Mouse (Mus musculus) urinary bladder, adult 2 months (tissue): ENCODE data around the gene Ptprq. TPM values are rescaled to one million over a fixed set of nuclear protein-coding genes. Genes with fewer than 3 reads are reported as not detected.

ENCODE experiments used
- DNase-seq: peaks from one replicate; pipeline ENCODE4 v3.0.0; 2022; ENCODE audit warnings: low spot score
- polyA plus RNA-seq: library from polyadenylated mRNA; depleted of rRNA; stranded (reverse); fragments of >200 nt; gene quantifications from 2 replicates; pipeline ENCODE4 v1.2.3, GENCODE M21; 2012

Ptprq gene
- polyA plus RNA-seq, 1 experiment, result 0.22 TPM

GRCm38 (mm10) chr10:107628104-107628503, 91.7 kb downstream of the Ptprq start:
- DNase-seq, result no peak

- DNase-seq, result no peak
Measured at GRCm38 (mm10) chr10:107626648-107627047, 93.2 kb downstream of the Ptprq start.

- DNase-seq, result no peak
Measured at GRCm38 (mm10) chr10:107624211-107624610, 95.6 kb downstream of the Ptprq start.

DNA sequence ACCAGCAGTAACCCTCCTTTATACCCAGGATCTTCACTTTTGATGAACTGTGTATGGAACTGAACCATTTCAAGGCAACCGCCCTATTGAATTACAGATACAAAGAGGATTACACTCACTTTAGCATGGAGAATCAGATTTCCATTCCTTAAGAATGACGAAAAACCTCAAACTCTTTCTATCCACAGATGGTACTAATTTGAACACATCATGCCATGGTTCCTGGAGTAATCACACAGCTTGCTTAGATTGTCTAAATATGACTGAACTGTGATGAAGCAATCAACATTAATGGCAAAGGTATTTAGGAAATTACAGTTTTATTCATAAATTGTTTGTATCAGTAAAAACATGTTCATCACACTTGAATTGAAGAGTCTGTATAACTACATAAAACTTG, 104.4 kb downstream of the Ptprq start:
- no peak for DNase-seq

GRCm38 (mm10) chr10:107601371-107601770, 118.5 kb downstream of the Ptprq start:
- DNase-seq, result no peak

DNA sequence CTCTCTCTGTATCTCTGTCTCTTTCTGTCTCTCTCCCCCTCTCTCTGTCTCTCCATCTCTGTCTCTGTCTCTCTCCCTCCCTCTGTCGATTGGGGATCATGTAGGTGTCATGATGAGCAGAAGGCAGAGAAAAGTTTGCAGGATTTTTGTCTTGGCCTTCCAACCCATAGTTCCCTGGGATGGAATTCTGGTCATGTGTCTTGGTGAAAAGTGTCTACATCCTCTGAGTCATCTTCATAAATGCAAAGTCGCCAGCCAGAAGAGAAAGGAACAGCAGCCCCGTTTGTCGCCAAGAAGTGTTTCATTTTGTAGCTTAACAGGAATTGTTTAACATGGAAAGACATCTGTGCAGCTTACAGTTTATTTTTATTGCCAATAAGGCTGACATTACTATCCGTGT, 136.5 kb downstream of the Ptprq start:
- DNase-seq, result no peak

- DNase-seq, result no peak
Measured at GRCm38 (mm10) chr10:107569044-107569443, 150.8 kb downstream of the Ptprq start.

DNA sequence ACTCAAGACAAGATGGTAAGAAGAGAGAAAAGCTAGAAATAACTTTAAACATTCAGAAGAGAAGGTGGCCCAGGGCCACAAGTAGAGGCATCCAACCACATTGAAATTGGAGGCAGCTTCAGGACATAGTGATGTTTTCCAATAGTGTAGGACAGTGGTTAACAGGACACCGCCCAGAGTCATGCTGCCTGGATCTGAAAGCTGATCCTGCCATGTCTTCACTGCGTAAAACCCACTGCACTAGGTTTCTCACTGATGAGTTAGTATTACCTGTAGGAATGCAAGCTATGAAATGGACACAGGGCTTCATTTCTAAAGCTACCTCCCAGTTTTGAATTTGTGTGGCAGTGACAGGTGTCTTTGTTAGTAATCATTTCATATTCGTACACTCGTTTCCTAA, 151.6 kb downstream of the Ptprq start:
- DNase-seq, result no peak

GRCm38 (mm10) chr10:107562875-107563274, 157.0 kb downstream of the Ptprq start:
- no peak for DNase-seq

- no peak for DNase-seq
Measured at GRCm38 (mm10) chr10:107560881-107561280, 159.0 kb downstream of the Ptprq start.

DNA sequence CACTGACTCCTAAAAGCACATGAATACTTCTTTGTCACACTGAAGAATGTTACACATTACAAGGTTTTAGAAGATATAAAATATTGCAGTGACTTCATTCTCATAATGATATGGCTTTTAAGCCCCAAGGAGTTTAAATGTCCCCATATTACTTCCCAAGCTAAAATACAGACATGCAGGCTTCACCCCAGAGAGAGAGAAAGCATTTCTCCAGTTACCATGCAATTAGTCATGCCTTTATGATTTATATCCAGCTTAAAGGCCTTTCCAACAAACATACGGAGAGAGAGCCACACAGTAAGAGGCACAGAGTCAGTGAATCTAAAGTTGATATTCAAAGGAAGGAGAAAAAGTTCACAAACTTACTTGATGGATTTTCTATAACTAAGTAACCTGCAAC, 176.8 kb downstream of the Ptprq start:
- no peak for DNase-seq

DNA sequence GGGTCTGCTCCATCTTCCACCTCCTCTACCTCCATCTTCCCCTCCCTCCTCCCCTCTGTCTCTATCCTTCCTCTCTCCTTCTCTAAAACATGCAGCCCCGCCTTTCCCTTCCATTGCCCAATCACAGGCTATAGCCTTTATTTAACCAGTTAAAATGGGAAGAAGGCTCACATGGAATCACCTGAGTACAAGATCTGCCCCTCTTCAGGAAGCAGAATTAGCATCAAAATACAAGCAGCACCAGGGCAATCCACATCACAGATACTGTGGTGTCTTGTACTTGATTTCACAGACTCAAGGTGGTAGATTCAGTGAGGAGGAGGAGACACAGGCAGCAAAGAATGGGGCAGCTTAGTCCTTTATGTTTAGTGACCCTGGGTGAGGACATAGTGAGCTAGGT, 191.1 kb downstream of the Ptprq start:
- DNase-seq, result no peak

DNA sequence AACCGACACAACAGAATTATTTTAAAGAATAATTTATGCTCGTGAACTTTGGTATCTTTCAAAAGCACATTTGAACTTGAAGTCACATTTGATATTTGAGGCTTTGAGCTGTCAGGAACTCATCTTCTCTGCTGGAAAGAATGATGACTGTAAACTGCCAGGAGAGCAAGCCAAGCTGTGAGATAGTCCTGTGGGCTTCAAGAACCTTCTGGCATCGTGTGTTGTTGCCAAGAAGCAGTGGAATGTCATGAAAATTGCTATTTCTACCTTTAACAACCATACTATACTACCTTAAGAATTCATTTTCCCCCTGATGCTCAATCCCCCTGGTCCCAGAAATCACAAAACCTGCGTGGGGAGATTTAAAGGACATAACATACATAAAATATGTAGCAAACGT, 200.6 kb downstream of the Ptprq start:
- no peak for DNase-seq

GRCm38 (mm10) chr10:107516641-107517040, 203.2 kb downstream of the Ptprq start:
- no peak for DNase-seq

GRCm38 (mm10) chr10:107514735-107515134, 205.1 kb downstream of the Ptprq start:
- DNase-seq, result no peak

GRCm38 (mm10) chr10:107506397-107506796, 213.5 kb downstream of the Ptprq start:
- DNase-seq, result no peak

- no peak for DNase-seq
Measured at GRCm38 (mm10) chr10:107503430-107503829, 216.4 kb downstream of the Ptprq start.

GRCm38 (mm10) chr10:107502193-107502592, 217.7 kb downstream of the Ptprq start:
- DNase-seq, result no peak

DNA sequence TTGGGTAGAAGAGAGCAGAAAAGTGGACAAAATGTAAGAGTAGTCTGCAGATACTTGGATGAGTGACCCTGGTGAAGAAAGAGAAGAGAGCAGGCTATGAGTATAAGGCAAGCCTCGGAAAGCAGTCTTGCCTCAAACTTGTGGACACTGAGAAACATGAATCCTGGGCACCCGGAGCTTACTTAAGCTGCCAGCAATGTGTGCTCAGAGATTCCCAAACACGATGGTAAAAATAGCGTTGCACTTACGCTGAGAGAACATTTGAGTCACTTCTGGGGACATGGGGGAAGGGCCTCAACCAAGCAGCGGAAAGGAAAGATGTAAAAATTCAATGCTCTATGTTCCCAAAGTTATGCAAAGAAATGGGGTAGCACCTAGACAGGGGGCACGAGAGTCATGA, 220.2 kb downstream of the Ptprq start:
- DNase-seq, result no peak

DNA sequence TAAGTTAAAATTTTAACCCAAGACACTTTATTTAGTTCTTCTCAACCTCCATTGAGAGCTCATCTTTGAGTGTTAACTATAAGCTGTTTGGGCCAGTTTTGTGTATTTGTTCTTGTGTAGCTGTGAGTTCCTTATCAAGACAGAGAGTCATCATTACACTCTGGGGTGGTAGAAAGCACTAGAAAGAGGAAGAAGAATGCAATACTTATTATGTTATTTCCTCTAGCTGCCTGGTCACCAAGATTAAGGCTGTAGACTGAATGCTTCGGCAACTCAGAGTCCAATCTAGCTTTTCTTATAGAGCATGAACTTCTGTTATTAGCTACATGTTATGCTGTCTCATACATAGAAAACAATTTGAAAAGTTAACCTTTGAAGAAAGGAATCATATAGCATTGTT, 223.4 kb downstream of the Ptprq start:
- DNase-seq, result no peak

- DNase-seq, result no peak
Measured at GRCm38 (mm10) chr10:107494568-107494967, 225.3 kb downstream of the Ptprq start, which contains the start of gene Myf6. Myf6 (minus strand) TSS chr10:107494737.

DNA sequence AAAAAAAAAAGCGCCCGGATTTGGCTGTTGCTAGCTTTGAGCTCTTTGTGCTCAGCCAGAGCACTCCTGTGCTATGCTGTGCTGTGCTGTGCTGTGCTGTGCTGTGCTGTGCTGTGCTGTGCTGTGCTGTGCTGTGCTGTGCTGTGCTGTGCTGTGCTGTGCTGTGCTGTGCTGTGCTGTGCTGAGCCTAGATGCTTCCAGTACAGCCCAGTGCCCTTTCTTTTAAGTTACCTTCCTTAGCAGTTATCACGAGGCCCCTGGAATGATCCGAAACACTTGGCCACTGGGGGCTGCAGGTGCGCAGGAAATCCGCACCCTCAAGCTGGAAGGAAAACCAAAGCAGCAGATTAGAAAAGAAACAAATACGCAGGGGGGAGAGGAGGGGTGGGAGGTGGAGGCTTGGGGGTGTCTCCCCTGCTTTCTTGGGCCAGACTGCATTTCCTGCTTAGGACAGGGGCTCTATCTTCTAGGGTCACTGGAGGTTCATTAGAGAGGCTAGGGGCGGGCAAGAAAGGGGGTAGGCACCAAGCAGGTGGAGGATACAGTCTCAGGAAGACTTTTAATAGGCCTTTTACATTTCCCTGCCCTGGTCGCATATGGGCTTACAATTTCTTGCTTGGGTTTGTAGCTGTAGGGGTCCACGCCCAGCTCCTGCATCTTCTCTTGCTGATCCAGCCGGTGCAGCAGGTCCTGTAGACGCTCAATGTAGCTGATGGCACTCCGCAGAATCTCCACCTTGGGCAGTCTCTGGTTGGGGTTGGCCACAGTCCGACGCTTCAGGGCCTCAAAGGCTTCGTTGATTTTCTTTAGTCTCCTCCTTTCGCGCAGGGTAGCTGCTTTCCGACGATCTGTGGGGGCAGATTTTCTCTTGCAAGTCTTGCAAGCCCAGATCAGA, 226.0 kb downstream of the Ptprq start:
- DNase-seq, result no peak

- no peak for DNase-seq
Measured at GRCm38 (mm10) chr10:107492867-107493579, 226.8 kb downstream of the Ptprq start.
